In genomic region chr13:55190121-55190868, GRCm38 (mm10) we compare ENCODE assay signal across 8 mouse cellular contexts. TPM values are rescaled to one million over a fixed set of nuclear protein-coding genes. Genes with fewer than 3 reads are reported as not detected.
A peak's percentile ranks its signal among the peaks of the same experiment; 100 is the strongest.
DNase-seq lines count a peak whose midpoint lies in the region; ATAC-seq and TF ChIP-seq lines count a peak whose summit lies in the region.

No protein-coding gene starts in this region.

- TF ChIP-seq EP300 in ES-Bruce4 (IDR thresholded peaks at IDR 0.05; ENCODE audit: insufficient read depth, low read depth, low read length): peak; percentile 94
- TF ChIP-seq EP300 in heart, postnatal 0 days (IDR thresholded peaks at IDR 0.05; ENCODE audit: low read depth): peak; percentile 78; the same call in 1 of the 2 replicates

- peak overlapping the region; percentile 89 for H3K4me3 ChIP-seq in ES-Bruce4 (ENCODE audit: low read depth, low read length)
- H3K4me3 ChIP-seq in forebrain, embryonic 12.5 days (replicated peaks): peak overlapping the region; percentile 44
- peak overlapping the region; percentile 56 for H3K4me3 ChIP-seq in heart, postnatal 0 days (ENCODE audit: low read depth, low read length)
- peak overlapping the region; percentile 49 for H3K4me3 ChIP-seq in neural tube, embryonic 15.5 days (replicated peaks)

- no peak for TF ChIP-seq CTCF in ES-Bruce4 (IDR thresholded peaks at IDR 0.05; ENCODE audit: low read depth, low read length)
- TF ChIP-seq CTCF in heart, postnatal 0 days (IDR thresholded peaks at IDR 0.05; ENCODE audit: low read depth): peak; percentile 69

- H3K9me3 ChIP-seq in ES-Bruce4 (replicated peaks; ENCODE audit: control insufficient read depth, insufficient read depth, low read length, poor library complexity, severe bottlenecking): no peaks in the 10 kb centered on the region
- H3K9me3 ChIP-seq in forebrain, embryonic 12.5 days: no peaks in the 10 kb centered on the region
- H3K9me3 ChIP-seq in heart, postnatal 0 days (replicated peaks; ENCODE audit: control insufficient read depth, low read length): no peaks in the 10 kb centered on the region
- H3K9me3 ChIP-seq in neural tube, embryonic 15.5 days (replicated peaks): no peaks in the 10 kb centered on the region

- peak overlapping the region; percentile 100 for H3K27ac ChIP-seq in ES-Bruce4 (ENCODE audit: insufficient read depth, low read length)
- peak overlapping the region; percentile 93 for H3K27ac ChIP-seq in forebrain, embryonic 12.5 days
- H3K27ac ChIP-seq in heart, postnatal 0 days (ENCODE audit: low read depth): peak overlapping the region; percentile 94
- H3K27ac ChIP-seq in neural tube, embryonic 15.5 days (replicated peaks): peak overlapping the region; percentile 94

- peak overlapping the region; percentile 88 for H3K9ac ChIP-seq in ES-Bruce4 (ENCODE audit: low read depth, poor library complexity, severe bottlenecking)
- peak overlapping the region; percentile 74 for H3K9ac ChIP-seq in forebrain, embryonic 12.5 days
- peak overlapping the region; percentile 53 for H3K9ac ChIP-seq in heart, postnatal 0 days (replicated peaks; ENCODE audit: low read depth, low read length)
- peak overlapping the region; percentile 69 for H3K9ac ChIP-seq in neural tube, embryonic 15.5 days (replicated peaks)

- peaks cover 2% of the 10 kb centered on the region for H3K4me1 ChIP-seq in ES-Bruce4 (ENCODE audit: control insufficient read depth, insufficient read depth, low read length)
- peaks cover 13% of the 10 kb centered on the region for H3K4me1 ChIP-seq in forebrain, embryonic 12.5 days
- H3K4me1 ChIP-seq in heart, postnatal 0 days (ENCODE audit: control insufficient read depth, insufficient read depth): peaks cover 15% of the 10 kb centered on the region; the same call in 1 of the 2 replicates
- peaks cover 13% of the 10 kb centered on the region for H3K4me1 ChIP-seq in neural tube, embryonic 15.5 days

- no peaks in the 10 kb centered on the region for H3K36me3 ChIP-seq in ES-Bruce4 (ENCODE audit: control insufficient read depth, insufficient read depth, low read length, poor library complexity, severe bottlenecking)
- H3K36me3 ChIP-seq in forebrain, embryonic 12.5 days (replicated peaks): no peaks in the 10 kb centered on the region
- no peaks in the 10 kb centered on the region for H3K36me3 ChIP-seq in heart, postnatal 0 days (replicated peaks; ENCODE audit: control insufficient read depth, insufficient read depth, low read length)
- no peaks in the 10 kb centered on the region for H3K36me3 ChIP-seq in neural tube, embryonic 15.5 days

- peak; percentile 94 for DNase-seq in c-Kit-positive CD71-positive TER-119-positive erythroid progenitor cells, embryonic 14.5 days (ENCODE audit: low spot score)
- peak; percentile 97 for DNase-seq in heart, postnatal 0 days (ENCODE audit: low spot score)
- peak; percentile 95 to 97 for DNase-seq in kidney, postnatal 4 days
- DNase-seq in lung, adult 18-20 months: peak; percentile 97 to 98
- peak; percentile 93 for DNase-seq in testis, postnatal 14 days (ENCODE audit: low spot score)

- ATAC-seq in forebrain, embryonic 12.5 days (ENCODE audit: low FRiP score): peak; percentile 100
- ATAC-seq in heart, postnatal 0 days (ENCODE audit: insufficient read depth, low read depth): peak; percentile 99
- ATAC-seq in neural tube, embryonic 15.5 days (ENCODE audit: low FRiP score): peak; percentile 99

- no peaks in the 10 kb centered on the region for H3K27me3 ChIP-seq in ES-Bruce4 (ENCODE audit: control insufficient read depth, insufficient read depth, low read length, poor library complexity, severe bottlenecking)
- no peaks in the 10 kb centered on the region for H3K27me3 ChIP-seq in forebrain, embryonic 12.5 days
- no peaks in the 10 kb centered on the region for H3K27me3 ChIP-seq in heart, postnatal 0 days (ENCODE audit: control insufficient read depth, insufficient read depth, low read length)
- H3K27me3 ChIP-seq in neural tube, embryonic 15.5 days (replicated peaks): no peaks in the 10 kb centered on the region

- 3% methylated on average over 34 of the region's 34 CpGs for WGBS in forebrain, embryonic 12.5 days
- 3% methylated on average over 34 of the region's 34 CpGs for WGBS in heart, postnatal 0 days
- WGBS in neural tube, embryonic 15.5 days: 3% methylated on average over 34 of the region's 34 CpGs

- peak; percentile 81 for TF ChIP-seq POLR2A in ES-Bruce4 (IDR thresholded peaks at IDR 0.05; ENCODE audit: insufficient read depth, low read length)

- H3K4me2 ChIP-seq in forebrain, embryonic 12.5 days: peak overlapping the region; percentile 74
- peak overlapping the region; percentile 69 for H3K4me2 ChIP-seq in heart, postnatal 0 days (ENCODE audit: low read depth, low read length)
- peak overlapping the region; percentile 80 for H3K4me2 ChIP-seq in neural tube, embryonic 15.5 days

RNA-seq across cellular contexts. Expression of gene Nsd1, which starts 19.3 kb away (rescaled TPM):
- 162 TPM in 2 replicates for polyA plus RNA-seq in ES-Bruce4 (2011; ENCODE audit: insufficient read depth, insufficient read length, low read depth, missing spikeins)
- 83.4 and 83.6 TPM in 2 replicates for polyA plus RNA-seq in forebrain, embryonic 12.5 days (2016; fragmentation: Nextera tagmentation; extraction: Ambion mirVana)
- 49.3 and 75.1 TPM in 2 replicates for total RNA-seq in heart, postnatal 0 days (2014; rRNA removed; ENCODE audit: low replicate concordance)
- polyA plus RNA-seq in heart, postnatal 0 days (2015; fragmentation: Nextera tagmentation; extraction: Ambion mirVana): 39.1 and 45.4 TPM in 2 replicates
- polyA plus RNA-seq in neural tube, embryonic 15.5 days (2015; fragmentation: Nextera tagmentation; extraction: Ambion mirVana): 51.4 and 52.1 TPM in 2 replicates

RNA-seq across cellular contexts. Expression of gene Fgfr4, which starts 37.9 kb away (rescaled TPM):
- polyA plus RNA-seq in ES-Bruce4 (2011; ENCODE audit: insufficient read depth, insufficient read length, low read depth, missing spikeins): 0.93 and 1.0 TPM in 2 replicates
- 0.15 and 0.20 TPM in 2 replicates for polyA plus RNA-seq in forebrain, embryonic 12.5 days (2016; fragmentation: Nextera tagmentation; extraction: Ambion mirVana)
- not detected in 2 replicates for total RNA-seq in heart, postnatal 0 days (2014; rRNA removed; ENCODE audit: low replicate concordance)
- 0.08 and 0.11 TPM in 2 replicates for polyA plus RNA-seq in heart, postnatal 0 days (2015; fragmentation: Nextera tagmentation; extraction: Ambion mirVana)
- 1.7 and 2.2 TPM in 2 replicates for polyA plus RNA-seq in neural tube, embryonic 15.5 days (2015; fragmentation: Nextera tagmentation; extraction: Ambion mirVana)

RNA-seq across cellular contexts. Expression of gene Gm17617, which starts 56.9 kb away (rescaled TPM):
- not detected in 2 replicates for polyA plus RNA-seq in ES-Bruce4 (2011; ENCODE audit: insufficient read depth, insufficient read length, low read depth, missing spikeins)
- polyA plus RNA-seq in forebrain, embryonic 12.5 days (2016; fragmentation: Nextera tagmentation; extraction: Ambion mirVana): not detected in 2 replicates
- total RNA-seq in heart, postnatal 0 days (2014; rRNA removed; ENCODE audit: low replicate concordance): not detected in 2 replicates
- polyA plus RNA-seq in heart, postnatal 0 days (2015; fragmentation: Nextera tagmentation; extraction: Ambion mirVana): not detected in 2 replicates
- not detected in 2 replicates for polyA plus RNA-seq in neural tube, embryonic 15.5 days (2015; fragmentation: Nextera tagmentation; extraction: Ambion mirVana)

Comparison
In these comparisons a context has a peak if more than half of its experiments do, and no peak if none do; other contexts are left out.
1. Peak in every context shown above with its lines: DNase-seq, ATAC-seq, H3K4me3 ChIP-seq and H3K27ac ChIP-seq.